Mouse (Mus musculus): ENCODE results near the gene Sh3gl1.

- TF ChIP-seq POLR2A (IDR thresholded peaks at IDR 0.05; ENCODE audit: insufficient read depth, low read depth, low read length) (no peak), CTCF (IDR thresholded peaks at IDR 0.05; ENCODE audit: insufficient read depth, low read depth, low read length) (no peak)
These were observed 19.3 kb downstream of the Sh3gl1 start for GRCm38 (mm10) chr17:56016793-56017785.
